Mouse (Mus musculus) c-Kit-positive CD71-positive TER-119-negative erythroid progenitor cells, embryonic 14.5 days (primary cell): Measurements from ENCODE around the gene Myl4.
"Not testable (repeated sequence)": the region's sequence is repeated elsewhere in the genome, so short reads cannot be mapped to it uniquely, and the experiment has no call there.

ENCODE experiments used
- DNase-seq: peaks from one replicate; pipeline ENCODE4 v3.0.0-alpha.2; 2013; ENCODE audit warnings: low read depth

The Myl4 gene

DNA sequence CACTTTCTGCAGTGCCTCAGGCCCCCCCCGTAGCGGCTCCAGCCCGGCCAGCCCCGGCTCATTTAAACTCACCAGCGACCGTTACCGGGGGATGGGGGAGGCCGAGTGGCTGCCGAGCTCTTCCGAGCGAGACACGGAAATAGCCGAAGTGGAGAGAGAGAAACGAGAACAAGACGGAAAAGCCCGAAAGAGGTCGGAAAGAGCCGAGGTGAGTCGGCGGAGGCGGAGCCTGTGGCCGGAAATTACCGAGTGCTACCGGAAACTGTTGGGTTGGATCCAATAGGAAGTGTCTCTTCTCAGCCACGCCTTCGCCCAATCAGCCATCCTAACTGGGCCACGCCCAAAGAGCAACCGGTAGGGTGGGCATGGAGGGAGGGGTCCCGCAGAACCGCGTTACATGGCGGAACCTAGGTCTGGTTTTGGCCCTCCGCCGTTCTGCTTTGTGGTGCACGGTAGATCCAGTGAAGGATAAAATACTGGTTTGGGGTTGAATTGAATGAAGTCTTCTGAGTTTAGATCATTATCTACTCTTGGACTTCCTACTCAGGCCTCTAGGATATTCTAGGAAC lies at the start of gene Myl4, which contains the start of gene Cdc27:
Gene Myl4, plus strand, starts transcription at position 258 of the 569 bp plus-strand sequence.
Gene Cdc27, minus strand, starts transcription at position 215 of the 569 bp plus-strand sequence.
- peak; percentile 99 for DNase-seq

DNA sequence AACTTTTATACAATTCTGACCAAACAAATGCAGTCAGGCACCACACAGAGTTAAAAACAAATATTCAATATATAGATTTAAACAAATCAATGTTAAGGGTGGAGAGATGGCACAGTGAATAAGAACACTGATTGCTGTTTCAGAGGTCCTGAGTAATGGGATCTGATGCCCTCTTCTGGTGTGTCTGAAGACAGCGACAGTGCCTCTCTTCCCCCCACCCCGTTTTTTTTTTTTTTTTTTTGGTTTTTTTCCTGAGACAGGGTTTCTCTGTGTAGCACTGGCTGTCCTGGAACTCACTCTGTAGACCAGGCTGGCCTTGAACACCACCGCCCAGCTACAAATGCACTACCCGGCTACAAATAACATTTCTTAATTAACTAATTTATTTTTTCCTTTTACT lies 42.0 kb upstream of the Myl4 start:
- DNase-seq: no peak

DNA sequence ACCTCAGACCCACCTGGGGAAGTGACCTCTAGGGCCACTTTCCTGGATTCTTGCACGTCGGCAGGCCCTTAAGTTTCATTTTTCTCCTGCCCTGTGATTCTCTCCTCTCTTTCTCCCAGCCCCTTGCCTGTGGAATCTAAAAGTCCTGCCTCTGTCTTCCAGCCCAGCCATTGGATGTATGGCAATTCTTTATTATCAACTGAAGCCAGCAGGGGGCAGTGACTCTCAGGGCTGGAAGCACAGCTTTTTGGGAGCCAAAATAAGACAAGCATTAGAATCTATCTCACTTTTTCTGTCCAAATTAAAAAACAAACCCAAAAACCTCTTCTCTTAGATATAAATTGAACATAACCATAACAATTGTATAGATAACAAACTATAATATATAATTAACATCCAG lies 39.9 kb upstream of the Myl4 start:
- peak; percentile 43 for DNase-seq

DNA sequence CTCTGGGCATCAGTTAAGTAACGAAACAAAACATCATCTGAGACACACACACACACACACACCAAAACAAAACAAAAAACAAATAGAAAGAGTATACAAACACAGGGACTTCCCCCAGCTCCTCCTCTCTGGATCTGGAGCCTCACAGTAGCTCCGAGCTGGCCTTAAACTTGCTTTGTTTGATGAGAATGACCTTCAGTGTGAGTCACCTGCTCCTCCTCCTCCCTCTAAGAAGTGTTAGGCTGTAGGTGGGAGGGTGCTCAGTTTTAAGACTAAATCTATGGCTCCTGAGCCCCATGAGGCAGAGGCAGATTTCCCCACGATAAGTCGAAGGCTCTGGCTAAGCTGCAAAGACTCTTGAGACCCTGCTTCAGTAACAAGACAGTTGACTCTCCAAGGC lies 38.0 kb upstream of the Myl4 start:
- no peak for DNase-seq

DNA sequence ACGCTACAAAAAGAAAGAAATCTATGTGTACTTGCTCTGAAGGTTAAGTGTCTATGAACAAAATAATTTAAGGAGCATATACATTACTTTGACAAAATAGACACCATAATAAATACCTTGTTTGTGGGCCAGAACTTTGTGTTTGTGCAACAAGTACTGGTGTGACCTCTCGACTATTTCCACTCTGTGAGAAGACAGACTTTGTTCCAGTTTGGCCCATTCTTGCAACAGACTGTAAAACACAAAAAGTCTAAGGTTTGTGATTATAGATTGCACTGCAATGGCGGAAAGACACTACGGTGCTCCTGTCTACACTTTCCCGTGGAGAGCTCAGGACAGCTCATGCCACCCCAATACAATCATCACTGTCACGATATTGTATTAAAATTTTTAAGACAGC lies 24.5 kb upstream of the Myl4 start:
- no peak for DNase-seq

DNA sequence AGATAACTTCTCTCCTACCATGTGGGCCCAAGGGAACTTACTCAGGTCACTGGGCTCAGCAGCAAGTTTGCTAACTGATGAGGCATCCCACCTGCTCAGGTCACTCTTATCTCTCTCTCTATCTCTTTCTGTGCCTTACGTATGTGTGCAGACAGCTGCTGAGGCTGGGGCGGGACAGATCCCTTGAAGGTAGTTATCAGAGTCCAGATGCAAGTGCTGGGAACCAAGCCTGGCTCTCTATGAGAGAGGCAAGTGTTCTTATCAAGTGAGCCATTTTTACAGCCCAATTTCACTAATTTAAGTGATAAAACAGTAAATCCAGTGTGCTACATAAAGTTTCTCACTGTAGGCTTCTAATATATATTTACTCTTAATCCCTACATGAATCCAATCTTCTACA lies 13.6 kb upstream of the Myl4 start:
- no peak for DNase-seq

DNA sequence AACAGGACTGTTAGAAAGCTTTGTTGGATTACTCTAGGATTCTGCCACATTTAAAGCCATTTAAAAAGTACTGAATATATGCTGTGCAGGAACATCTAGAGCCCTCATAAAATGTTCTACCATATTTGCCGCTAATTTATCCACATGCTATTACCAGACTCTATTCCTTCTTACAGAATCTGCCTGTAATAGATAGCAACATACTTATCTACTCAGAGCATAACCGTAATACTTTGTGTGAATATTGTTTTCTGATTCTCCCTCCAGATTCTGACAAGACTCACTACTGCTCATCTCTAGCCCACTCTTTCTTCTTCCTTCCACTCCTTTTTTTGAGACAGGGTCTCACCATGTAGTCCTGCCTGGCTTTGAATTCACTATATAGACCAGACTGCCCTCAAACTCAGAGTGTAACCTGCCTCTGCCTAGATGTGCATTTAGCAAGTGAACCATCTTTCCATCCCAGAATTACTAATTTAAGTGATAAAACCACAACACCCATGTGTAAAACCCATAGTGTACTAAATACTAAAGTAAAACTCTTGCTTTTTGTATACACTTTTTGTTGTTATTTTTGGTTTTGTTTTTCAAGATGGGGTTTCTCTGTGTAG lies 12.4 kb upstream of the Myl4 start:
- no peak for DNase-seq

DNA sequence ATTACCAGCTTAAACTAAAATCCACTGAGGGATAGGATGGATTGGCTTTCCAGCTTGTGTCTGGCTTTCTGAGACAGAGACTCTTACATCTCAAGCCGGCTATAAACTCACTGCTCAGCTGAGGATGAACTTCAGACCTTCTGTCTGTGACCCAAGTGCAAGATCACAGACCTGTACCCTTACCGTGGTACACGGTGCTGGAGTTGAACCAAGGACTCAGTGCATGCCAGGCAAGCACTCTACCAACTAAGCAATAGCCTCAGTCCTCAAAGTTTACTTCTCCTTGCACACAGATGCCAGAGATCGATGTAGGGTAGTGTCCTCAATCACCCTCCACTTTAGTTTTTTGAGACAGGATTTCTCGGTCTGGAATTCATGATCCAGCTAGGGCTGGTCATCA lies 10.7 kb upstream of the Myl4 start:
- DNase-seq: no peak

DNA sequence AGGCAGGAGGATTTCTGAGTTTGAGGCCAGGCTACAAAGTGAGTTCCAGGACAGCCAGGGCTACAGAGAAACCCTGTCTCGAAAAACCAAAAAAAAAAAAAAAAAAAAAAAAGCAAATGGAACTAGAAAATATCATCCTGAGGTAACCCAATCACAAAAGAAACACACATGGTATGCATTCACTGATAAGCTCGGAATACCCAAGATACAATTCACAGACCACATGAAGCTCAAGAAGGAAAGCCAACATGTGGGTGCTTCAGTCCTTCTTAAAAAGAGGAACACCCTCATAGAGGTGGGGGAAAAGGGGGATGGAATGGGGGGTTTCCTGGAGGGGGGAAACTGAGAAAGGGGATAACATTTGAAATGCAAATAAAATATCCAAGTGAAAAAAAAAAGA lies 7.1 kb upstream of the Myl4 start:
- peak; percentile 71 for DNase-seq

DNA sequence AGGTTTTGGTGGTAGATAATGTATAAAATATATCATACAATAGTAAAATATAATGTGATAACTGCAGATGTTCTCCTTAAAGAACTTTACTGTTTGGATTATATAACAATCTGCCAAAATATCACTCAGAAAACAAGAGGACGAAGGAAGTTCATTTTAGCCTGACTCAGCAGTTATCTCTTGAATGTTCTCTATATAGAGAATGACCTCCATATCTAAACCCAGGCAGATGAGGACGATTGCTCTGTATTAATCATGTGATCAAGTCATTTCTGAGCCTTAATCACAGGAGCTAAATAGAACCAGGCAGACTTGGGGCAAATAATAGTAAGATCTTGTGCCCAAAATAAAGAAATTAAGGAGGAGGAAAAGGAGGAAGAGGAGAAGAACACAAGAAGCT lies 6.0 kb upstream of the Myl4 start:
- no peak for DNase-seq

DNA sequence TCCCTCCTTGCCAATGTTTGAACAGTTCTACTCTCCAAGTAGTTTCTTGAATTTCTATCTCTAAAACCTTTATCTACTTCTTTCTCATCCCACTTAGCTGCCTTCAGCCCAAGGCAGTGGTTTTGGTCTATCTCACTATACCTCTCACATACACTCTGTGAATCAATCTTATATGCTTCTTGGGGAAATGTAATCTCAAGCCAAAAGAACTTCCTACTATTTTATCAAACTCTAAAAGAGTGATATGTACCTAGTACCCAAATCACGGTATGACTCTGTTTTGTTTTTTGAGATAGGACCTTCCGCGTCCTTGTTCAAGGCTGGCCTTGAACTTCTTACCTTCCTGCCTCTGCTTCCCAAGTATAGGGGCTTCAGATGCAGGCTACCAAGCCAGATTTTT lies 3.0 kb upstream of the Myl4 start:
- DNase-seq: no peak

DNA sequence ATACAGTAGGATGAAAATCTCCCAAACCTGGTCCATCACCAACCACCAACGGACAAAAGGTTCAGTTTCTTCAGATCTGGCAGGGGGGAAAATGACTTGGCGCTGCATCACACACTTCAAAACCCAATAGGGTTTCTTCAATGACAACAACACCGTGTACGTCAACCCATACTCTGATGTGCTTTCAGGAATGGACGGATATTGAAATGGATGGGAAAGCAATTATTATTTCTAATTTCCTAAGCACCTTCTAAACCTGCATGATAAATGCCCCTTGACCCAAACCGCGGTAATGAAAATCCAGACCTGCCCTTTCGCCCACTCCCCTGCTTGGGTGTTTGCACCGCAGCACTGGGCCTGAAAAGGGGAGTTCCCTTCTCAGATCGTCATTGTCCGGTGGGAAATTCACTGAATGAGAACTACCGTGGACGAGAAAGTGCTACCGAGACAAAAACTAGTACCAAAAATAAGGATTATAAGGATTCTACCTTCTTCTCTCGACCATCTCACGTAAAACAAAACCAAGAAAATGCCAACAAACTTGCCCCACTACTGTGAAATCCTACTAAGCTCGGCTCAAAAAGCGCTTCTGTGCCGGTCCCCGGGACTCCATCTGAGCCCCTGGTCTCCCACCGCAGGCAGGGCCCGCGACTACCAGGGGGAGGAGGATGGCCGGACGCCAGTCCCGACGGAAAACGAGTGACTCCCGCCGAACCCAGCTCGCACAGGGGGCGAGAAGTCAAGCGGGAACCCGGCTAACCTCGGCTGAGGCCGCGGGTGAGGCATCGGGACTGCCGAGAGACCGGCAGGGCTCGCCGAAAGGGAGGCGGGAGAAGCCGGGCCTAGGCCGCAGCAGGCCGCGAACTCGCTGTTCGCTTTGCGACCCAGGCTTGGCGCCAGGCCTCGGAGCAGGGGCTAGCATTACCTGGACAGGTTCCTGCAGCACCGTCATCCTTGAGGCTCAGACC lies 741 bp upstream of the Myl4 start:
- DNase-seq: no peak

DNA sequence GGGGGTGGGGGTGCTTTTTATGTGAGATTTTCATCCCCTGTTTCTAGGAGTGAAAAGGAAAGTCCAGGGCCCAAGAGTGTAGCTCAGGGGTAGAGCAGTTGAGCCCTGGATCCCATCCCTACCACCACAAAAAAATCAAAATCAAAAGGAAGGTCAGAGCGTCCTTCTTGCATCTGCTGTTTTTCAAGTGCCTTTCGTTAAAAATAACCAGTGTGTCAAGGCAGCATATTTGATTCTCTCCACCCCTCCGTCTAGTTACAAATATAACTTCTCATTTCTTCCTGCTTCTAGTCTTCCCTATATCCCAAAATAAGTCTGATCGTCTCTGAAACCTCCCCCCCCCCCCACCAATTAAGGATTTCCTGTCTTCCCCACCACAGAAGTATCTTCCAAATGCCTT lies 7.6 kb downstream of the Myl4 start:
- no peak for DNase-seq

DNA sequence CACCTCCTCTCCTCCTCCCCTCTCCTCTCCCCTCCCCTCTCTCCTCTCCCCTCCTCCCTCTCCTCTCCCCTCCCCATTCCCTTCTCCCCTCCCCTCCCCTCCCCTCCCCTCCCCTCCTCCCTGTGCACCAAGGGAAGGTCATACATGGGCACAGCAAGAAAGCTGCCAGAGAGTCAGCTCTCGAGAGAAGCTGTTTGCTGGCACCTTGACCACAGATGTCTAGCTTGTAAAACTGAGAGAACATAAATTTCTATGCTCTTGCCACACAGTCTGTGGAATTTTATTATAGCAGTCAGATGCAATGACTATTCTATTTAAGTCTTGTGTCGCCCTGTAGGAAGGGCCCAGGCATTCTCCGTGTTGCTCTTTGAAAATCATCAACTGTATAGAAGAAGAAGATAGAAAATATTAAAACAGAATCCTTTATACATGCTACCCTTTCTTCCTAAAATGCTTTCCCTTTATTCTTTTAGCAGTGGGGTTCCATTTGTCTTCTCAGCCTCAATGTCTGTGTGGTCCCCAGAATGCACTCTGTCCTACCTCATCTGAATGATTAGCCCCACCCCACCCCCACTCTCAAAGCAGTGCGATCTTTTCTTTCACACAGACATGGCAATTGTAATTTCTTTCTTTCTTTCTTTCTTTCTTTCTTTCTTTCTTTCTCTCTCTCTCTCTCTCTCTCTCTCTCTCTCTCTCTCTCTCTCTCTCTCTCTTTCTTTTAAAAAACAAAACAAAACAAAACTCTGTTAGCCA lies 8.4 kb downstream of the Myl4 start:
- DNase-seq: no peak

DNA sequence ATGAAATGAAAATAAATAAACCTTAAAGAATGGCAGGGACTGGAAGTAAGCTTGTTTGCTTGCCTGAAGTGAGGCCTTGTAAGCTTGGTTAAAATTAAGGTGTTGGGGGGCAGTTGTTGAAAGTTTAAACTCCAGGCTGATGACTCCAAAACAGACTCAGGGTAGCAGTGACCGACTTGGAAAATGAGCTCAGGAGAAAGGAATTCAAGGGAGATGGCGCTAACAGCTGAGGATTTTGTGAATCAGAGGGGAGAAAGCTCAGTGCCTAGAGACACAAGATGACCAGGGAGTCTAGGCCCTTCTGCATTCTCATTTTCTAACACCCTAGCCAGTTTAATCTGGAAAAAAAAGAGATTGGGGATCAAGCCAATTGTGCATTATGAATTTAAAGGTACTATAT lies 10.5 kb downstream of the Myl4 start:
- DNase-seq: no peak

DNA sequence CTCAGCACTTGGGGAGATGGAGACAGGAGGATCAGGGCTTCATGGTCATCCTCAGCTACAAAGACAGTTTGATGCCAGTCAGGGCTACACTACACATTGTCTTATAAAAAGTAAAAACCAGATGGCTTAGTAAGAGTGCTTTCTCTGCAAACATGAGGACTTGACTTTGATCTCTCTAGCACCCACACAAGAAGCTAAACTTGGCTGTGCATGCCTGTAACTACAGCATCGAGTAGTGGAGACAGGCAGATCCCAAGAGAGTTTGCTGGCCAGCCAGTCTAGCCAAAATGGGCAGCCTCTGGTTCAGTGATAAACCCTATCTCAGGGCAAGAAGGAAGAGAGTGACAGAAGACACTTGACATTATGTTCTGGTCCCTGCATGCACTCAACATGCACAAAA lies 13.0 kb downstream of the Myl4 start:
- no peak for DNase-seq

DNA sequence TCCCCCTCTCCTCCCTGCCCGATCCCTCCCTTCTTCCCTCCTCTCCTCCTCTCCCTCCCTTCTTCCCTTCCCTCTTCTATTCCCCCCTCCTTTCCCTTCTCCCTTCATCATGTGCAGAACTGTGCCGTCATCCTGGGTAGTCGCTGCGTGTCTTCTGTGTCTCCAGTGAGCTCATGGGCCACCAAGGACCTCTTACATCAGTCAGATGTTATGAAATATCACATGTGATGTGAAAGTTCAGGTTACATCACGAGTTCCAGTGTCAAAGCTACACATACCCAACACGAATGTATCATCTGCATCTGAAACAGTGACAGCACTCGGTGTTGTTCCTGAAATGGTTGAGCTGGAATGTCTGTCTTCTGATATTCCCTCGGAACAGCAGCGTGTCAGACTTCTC lies 14.7 kb downstream of the Myl4 start:
- DNase-seq: no peak

DNA sequence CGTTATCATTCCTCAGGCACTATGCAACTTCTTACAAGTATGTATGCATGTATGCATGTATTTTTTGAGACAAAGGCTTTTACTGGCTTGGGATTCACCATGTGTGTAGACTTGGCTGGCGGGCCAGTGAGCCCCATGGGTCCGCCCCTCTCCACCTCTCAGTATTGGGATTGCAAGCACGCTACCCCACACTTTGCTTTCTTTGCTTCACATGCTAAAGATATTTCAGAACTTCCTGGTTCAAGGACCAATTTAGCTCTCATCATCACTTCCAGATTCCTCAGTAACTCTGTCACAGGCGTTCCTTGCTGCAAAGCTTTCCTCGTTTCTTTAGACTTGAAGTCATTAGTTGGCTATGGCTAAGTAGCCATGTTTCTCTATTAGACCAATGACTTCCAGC lies 15.6 kb downstream of the Myl4 start:
- DNase-seq: no peak

DNA sequence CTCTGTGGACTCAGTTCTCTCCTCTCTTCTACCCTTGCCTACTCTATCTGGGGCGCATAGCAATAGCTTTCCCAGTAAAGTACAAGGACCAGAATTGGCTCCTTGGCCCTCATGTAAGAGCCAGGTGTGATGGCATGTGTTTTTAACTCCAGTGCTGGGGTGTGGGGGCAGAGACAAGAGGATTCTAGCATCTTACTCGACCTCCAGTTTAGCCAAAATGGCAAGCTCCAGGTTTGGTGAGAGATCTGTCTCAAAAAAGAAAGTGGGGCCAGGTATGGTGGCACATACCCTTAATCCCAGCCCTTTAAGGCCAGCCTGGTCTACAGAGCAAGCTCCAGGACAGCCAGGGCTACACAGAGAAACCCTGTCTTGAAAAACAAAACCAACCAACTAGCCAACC lies 16.3 kb downstream of the Myl4 start:
- no peak for DNase-seq

DNA sequence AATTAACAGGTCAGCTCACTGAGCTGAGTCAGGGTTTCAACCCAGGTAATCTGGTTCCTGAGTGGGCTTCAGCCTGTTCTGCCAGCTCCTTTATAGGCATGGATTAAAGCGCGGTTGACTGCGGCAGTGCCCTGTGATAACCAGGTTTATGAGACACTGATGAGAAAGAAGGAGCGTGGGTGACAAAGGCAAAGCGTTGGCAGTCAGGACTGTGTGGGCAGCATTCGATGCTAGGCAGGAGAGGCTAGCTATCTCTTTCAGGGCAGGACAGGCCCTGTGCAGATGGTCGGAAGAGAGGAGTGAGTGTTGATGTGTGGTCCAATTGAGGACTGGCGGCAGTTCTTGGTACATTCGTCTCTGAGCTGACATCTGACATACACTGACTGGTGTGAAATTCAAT lies 17.3 kb downstream of the Myl4 start:
- DNase-seq: no peak

DNA sequence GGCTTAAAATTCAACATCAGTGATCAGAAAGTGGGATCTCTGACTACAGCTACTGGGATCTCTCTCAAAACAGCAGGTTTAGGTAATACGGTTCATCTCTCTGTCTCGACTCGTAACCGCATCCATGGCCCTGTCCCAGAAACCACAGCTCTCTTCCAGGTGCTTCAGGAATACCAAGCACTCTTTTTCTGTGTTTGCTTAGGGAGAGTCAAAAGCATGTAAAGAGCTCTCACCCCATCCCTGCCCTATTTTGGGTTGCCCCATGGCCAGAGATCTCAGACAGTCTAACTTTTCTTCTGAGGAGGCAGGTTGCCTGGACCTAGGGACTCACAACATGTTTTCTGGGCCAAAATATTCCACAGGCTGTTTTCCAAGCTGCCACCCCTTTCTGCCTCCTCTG lies 17.9 kb downstream of the Myl4 start:
- no peak for DNase-seq

DNA sequence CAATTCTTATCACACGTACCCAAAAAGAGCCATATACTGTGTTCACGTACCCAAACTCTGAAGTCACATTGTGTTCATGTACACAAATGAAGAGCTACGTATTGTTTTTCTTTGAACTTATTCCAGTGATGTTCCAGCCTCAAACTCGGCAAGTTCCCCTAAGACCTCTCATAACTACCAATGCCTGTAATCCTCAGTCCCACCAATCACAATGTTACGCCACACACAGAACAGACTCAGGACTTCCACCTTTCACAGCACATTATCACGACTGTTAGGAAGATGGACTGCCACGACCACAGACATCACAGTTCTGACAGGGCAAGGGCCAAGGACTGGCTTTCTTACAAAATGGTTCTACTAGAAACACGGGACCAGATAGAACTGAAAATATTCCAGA lies 20.1 kb downstream of the Myl4 start:
- not testable (repeated sequence) for DNase-seq

DNA sequence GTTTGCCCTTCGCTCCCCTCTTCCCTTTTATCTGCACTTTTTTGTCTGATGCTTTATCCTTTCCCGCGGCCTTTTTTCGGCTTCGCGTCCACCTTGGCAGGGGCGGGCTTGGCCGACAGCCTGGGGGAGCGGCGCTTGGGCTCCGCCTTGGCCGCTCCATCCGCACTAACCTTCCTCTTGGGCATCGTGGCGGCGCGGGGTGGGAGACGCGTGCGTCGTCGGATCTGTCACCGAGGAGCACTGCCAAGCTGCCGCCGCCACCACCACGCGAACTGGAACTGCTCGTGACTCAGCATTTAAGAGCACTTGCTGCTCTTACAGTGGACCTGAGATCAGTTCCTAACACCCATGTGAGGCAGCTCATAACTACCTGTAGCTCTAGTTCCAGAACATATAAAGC lies 20.9 kb downstream of the Myl4 start:
- DNase-seq: peak; percentile 23
